Mouse (Mus musculus): ENCODE data around the gene Tomm20l. TPM values are rescaled to one million over a fixed set of nuclear protein-coding genes. Genes with fewer than 3 reads are reported as not detected.

Gene Tomm20l
- total and polyA plus RNA-seq, 3 experiments: 0.29 TPM; not detected in 2

DNA sequence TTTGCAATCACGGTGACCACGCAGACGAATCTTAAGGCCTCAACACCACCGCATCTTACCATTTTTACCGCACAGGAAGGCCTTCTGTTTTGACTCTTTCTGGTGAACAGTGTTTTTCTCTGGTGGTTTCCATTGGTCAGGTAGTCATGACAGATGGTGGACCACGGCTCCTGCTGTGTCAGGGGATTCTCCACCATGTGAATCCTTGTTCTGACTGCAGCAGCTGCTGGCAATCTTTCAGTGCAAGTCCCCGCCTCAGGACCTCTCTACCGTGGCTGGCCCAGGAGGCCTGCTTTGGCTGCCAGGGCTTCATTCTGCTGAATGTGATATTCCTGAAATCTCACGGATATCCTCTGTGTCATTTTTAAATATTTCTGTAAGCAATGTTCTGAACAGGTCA, 12.1 kb downstream of the Tomm20l start:
- H3K27ac ChIP-seq (ENCODE audit: control insufficient read depth, low read depth, low read length): no peak overlapping the region
- no peak overlapping the region for H3K4me3 ChIP-seq (ENCODE audit: control insufficient read depth in 1 of 2, insufficient read depth in 1 of 2, low read depth in 2 of 2, low read length in 2 of 2)
- H3K9me3 ChIP-seq (replicated peaks; ENCODE audit: insufficient read depth, low read length): no peaks in the 10 kb centered on the region
- no peak overlapping the region for H3K9ac ChIP-seq (ENCODE audit: control insufficient read depth, low read depth, low read length, poor library complexity, severe bottlenecking)
- H3K79me2 ChIP-seq (ENCODE audit: control insufficient read depth, insufficient read depth, low read length, poor library complexity): 0 out of 2 replicates have a peak, but pooled peaks cover 5% of the 10 kb centered on the region
- TF ChIP-seq TAL1 (IDR thresholded peaks at IDR 0.05; ENCODE audit: low read length) (no peak), RCOR1 (IDR thresholded peaks at IDR 0.05; ENCODE audit: low read depth, low read length) (no peak), NELFE (IDR thresholded peaks at IDR 0.05; ENCODE audit: low read depth, low read length) (no peak), CHD2 (IDR thresholded peaks at IDR 0.05; ENCODE audit: low read length) (no peak), HCFC1 (IDR thresholded peaks at IDR 0.05; ENCODE audit: low read depth, low read length) (no peak), SIN3A (IDR thresholded peaks at IDR 0.05; ENCODE audit: low read length) (no peak), ELF1 (IDR thresholded peaks at IDR 0.05; ENCODE audit: low read depth, low read length) (no peak), MXI1 (IDR thresholded peaks at IDR 0.05; ENCODE audit: low read depth, low read length) (no peak), GATA1 (IDR thresholded peaks at IDR 0.05; ENCODE audit: low read depth, low read length) (no peak), UBTF (IDR thresholded peaks at IDR 0.05; ENCODE audit: borderline replicate concordance, insufficient read depth, low read depth, low read length) (no peak), ZKSCAN1 (IDR thresholded peaks at IDR 0.05; ENCODE audit: low read depth, low read length) (no peak), JUND (IDR thresholded peaks at IDR 0.05; ENCODE audit: low read depth, low read length) (no peak), ZMIZ1 (IDR thresholded peaks at IDR 0.05; ENCODE audit: low read depth, low read length) (no peak), USF2 (IDR thresholded peaks at IDR 0.05; ENCODE audit: borderline replicate concordance in 1 of 2, insufficient read depth in 1 of 2, low read depth in 1 of 2, low read length in 2 of 2) (no peak)
- peaks cover 0 to 17% of the 10 kb centered on the region in 2 experiments for H3K36me3 ChIP-seq (ENCODE audit: control insufficient read depth in 1 of 2, insufficient read depth in 2 of 2, low read length in 2 of 2)
- H3K27me3 ChIP-seq (ENCODE audit: control insufficient read depth in 1 of 2, insufficient read depth in 2 of 2, low read length in 2 of 2): no peaks in the 10 kb centered on the region
- H3K4me1 ChIP-seq (ENCODE audit: control insufficient read depth in 1 of 2, insufficient read depth in 2 of 2, low read length in 2 of 2): no peaks in the 10 kb centered on the region
- DNase-seq (ENCODE audit: low read depth, low spot score): no peak

DNA sequence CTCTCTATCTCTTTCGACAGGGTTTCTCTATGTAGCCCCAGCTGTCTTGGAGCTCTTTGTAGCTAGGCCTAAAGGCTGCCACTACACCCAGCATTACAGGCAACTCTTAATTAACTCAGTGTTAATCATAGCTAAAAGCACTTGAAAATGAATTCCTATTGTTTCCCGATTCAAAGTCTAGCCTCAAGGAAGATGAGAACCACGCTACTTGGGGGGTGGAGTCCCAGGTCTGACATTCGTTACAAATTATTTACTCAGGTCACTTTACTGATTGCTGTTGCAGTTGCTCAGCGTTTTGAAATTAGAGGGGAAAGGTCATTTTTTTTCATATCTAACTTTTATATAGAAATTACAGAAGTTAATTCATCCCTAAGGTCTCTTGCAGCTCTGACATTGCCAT, 24.4 kb downstream of the Tomm20l start:
- DNase-seq (ENCODE audit: low read depth, low spot score): peak; percentile 52
- Histone ChIP-seq H3K4me3 (ENCODE audit: control insufficient read depth in 1 of 2, insufficient read depth in 1 of 2, low read depth in 2 of 2, low read length in 2 of 2) (peak overlapping the region; percentile 70 to 81), H3K36me3 (ENCODE audit: control insufficient read depth in 1 of 2, insufficient read depth in 2 of 2, low read length in 2 of 2) (peaks cover 5 to 21% of the 10 kb centered on the region in 2 experiments), H3K9me3 (replicated peaks; ENCODE audit: insufficient read depth, low read length) (no peaks in the 10 kb centered on the region), H3K79me2 (ENCODE audit: control insufficient read depth, insufficient read depth, low read length, poor library complexity) (peaks cover 39% of the 10 kb centered on the region), H3K27me3 (ENCODE audit: control insufficient read depth in 1 of 2, insufficient read depth in 2 of 2, low read length in 2 of 2) (no peaks in the 10 kb centered on the region), H3K27ac (ENCODE audit: control insufficient read depth, low read depth, low read length) (no peak overlapping the region), H3K9ac (ENCODE audit: control insufficient read depth, low read depth, low read length, poor library complexity, severe bottlenecking) (peak overlapping the region; percentile 87), H3K4me1 (ENCODE audit: control insufficient read depth in 1 of 2, insufficient read depth in 2 of 2, low read length in 2 of 2) (peaks cover 0 to 7% of the 10 kb centered on the region in 2 experiments; a peak in 2 of 4 replicates)
- TF ChIP-seq UBTF (IDR thresholded peaks at IDR 0.05; ENCODE audit: borderline replicate concordance, insufficient read depth, low read depth, low read length) (no peak), RAD21 (IDR thresholded peaks at IDR 0.05; ENCODE audit: low read depth, low read length) (no peak), MAFK (IDR thresholded peaks at IDR 0.05; ENCODE audit: borderline replicate concordance, low read depth, low read length) (no peak), ZNF384 (IDR thresholded peaks at IDR 0.05; ENCODE audit: low read depth, low read length) (no peak), CHD2 (IDR thresholded peaks at IDR 0.05; ENCODE audit: low read length) (no peak), CHD1 (IDR thresholded peaks at IDR 0.05; ENCODE audit: low read depth, low read length) (no peak), ETS1 (IDR thresholded peaks at IDR 0.05; ENCODE audit: low read depth, low read length) (no peak), NRF1 (IDR thresholded peaks at IDR 0.05; ENCODE audit: insufficient read depth, low read depth, low read length, poor library complexity, severe bottlenecking) (no peak), NELFE (IDR thresholded peaks at IDR 0.05; ENCODE audit: low read depth, low read length) (no peak), MYB (IDR thresholded peaks at IDR 0.05; ENCODE audit: low read depth, low read length) (no peak), BHLHE40 (IDR thresholded peaks at IDR 0.05; ENCODE audit: borderline replicate concordance, low read depth, low read length) (no peak)

Data from MEL (cell line).